Mouse (Mus musculus) MEL (cell line): ENCODE measurements around the gene Fam131b.

Experiments
- MAFK ChIP-seq: IDR thresholded peaks from 2 replicates; pipeline ENCODE4 v1.6.1; 2011; ENCODE audit warnings: low read depth, mild to moderate bottlenecking, low read length, improper control_type of control experiment, borderline replicate concordance
- UBTF ChIP-seq: IDR thresholded peaks from 2 replicates; pipeline ENCODE4 v1.6.1; 2012; ENCODE audit warnings: low read depth, mild to moderate bottlenecking, inconsistent platforms, low read length, improper control_type of control experiment, moderate library complexity, borderline replicate concordance; ENCODE audit not compliant: insufficient read depth

DNA sequence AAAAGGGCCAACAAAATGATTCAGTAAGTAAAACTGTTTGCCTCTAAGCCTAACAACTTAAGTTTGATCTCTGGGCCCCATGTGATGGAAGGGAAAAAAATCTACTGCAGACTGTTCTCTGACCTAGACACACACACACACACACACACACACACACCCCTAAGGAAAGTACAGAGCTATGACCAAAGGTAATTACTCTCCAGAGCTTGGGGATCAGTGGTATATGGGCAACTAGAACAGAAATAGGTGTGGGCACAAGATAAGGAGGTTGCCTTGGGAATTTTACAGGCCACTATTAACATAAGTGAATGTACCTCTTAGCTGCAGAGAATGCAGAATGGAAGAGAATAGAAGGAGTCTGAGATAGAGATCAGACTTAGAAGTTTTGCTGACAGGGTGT lies 36.9 kb downstream of the Fam131b start:
- no peak for TF ChIP-seq MAFK
- no peak for TF ChIP-seq UBTF
